Mouse (Mus musculus) left cerebral cortex, adult 8-10 months (tissue): ENCODE measurements around the gene Draxin. TPM values are rescaled to one million over a fixed set of nuclear protein-coding genes. Genes with fewer than 3 reads are reported as not detected.

Experiments
- DNase-seq, 2 experiments: peaks; one replicate each; pipeline ENCODE4 v3.0.0; 2022; ENCODE audit warnings: low spot score in 2 of 2
- total RNA-seq, 4 experiments: library from RNA; stranded (reverse); gene quantifications; 2 replicates each; pipeline ENCODE4 v1.2.4; 2022

The Draxin gene
- total RNA-seq, 4 experiments from 2014 or later = 0.23 to 0.38 (median 0.30) TPM

- no peak for DNase-seq
Observed at GRCm38 (mm10) chr4:148116657-148117056, 13.8 kb downstream of the Draxin start.

GRCm38 (mm10) chr4:148115467-148115866 is 15.0 kb downstream of the Draxin start:
- no peak for DNase-seq

- DNase-seq = peak in 1 of 2 experiments; percentile 75
Observed at GRCm38 (mm10) chr4:148114758-148115391, 15.6 kb downstream of the Draxin start.

- DNase-seq = no peak
Observed at GRCm38 (mm10) chr4:148112519-148112918, 18.0 kb downstream of the Draxin start.

GRCm38 (mm10) chr4:148109215-148109614 is 21.3 kb downstream of the Draxin start:
- no peak for DNase-seq

- DNase-seq = no peak
Observed at GRCm38 (mm10) chr4:148108565-148109100, 21.9 kb downstream of the Draxin start.

GRCm38 (mm10) chr4:148107621-148108291 is 22.7 kb downstream of the Draxin start:
- no peak for DNase-seq

GRCm38 (mm10) chr4:148104146-148104545 is 26.4 kb downstream of the Draxin start:
- DNase-seq = no peak

GRCm38 (mm10) chr4:148101801-148102527 is 28.5 kb downstream of the Draxin start:
- peak in 1 of 2 experiments; percentile 66 for DNase-seq

- no peak for DNase-seq
Observed at GRCm38 (mm10) chr4:148098666-148099065, 31.8 kb downstream of the Draxin start.

GRCm38 (mm10) chr4:148097936-148098335 is 32.6 kb downstream of the Draxin start:
- no peak for DNase-seq

- no peak for DNase-seq
Observed at GRCm38 (mm10) chr4:148095081-148095480, 35.4 kb downstream of the Draxin start.

- no peak for DNase-seq
Observed at GRCm38 (mm10) chr4:148094161-148094560, 36.3 kb downstream of the Draxin start.

GRCm38 (mm10) chr4:148092551-148093271 is 37.8 kb downstream of the Draxin start:
- no peak for DNase-seq

GRCm38 (mm10) chr4:148091181-148091580 is 39.3 kb downstream of the Draxin start:
- DNase-seq = no peak

GRCm38 (mm10) chr4:148089166-148089565 is 41.3 kb downstream of the Draxin start:
- no peak for DNase-seq

- DNase-seq = peak; percentile 82 to 91
Observed at GRCm38 (mm10) chr4:148087907-148088527, 42.5 kb downstream of the Draxin start, which contains the start of gene Agtrap. Gene Agtrap (minus strand): TSS chr4:148088031.

GRCm38 (mm10) chr4:148087091-148087906 is 43.2 kb downstream of the Draxin start:
- DNase-seq = no peak

- DNase-seq = no peak
Observed at GRCm38 (mm10) chr4:148085907-148086305, 44.6 kb downstream of the Draxin start.
